Mouse (Mus musculus) midbrain, embryonic 11.5 days (tissue): ENCODE measurements around the gene Galnt5. TPM values are rescaled to one million over a fixed set of nuclear protein-coding genes. Genes with fewer than 3 reads are reported as not detected.

ENCODE experiments used
- ATAC-seq: fragments of 200-750 bp; cut with Nextera tagmentation; 2 replicates; pipeline ENCODE4 v1.8.0; 2017; ENCODE audit warnings: moderate TSS enrichment, moderate library complexity; ENCODE audit not compliant: low FRiP score
- DNase-seq: peaks from one replicate; pipeline ENCODE4 v3.0.0; 2015; ENCODE audit warnings: low spot score; ENCODE audit errors: missing footprints
- H3K27ac ChIP-seq: fragments of 300-500 bp; sonication (generic); 2 replicates; pipeline ENCODE4 v1.5.1; 2014; ENCODE audit warnings: low read depth, low read length
- H3K27me3 ChIP-seq: fragments of 300-500 bp; sonication (generic); 2 replicates; pipeline ENCODE4 v1.6.1; 2014; ENCODE audit warnings: mild to moderate bottlenecking, low read length, moderate library complexity, mixed read lengths; ENCODE audit not compliant: control insufficient read depth, insufficient read depth
- H3K36me3 ChIP-seq: fragments of 300-500 bp; sonication (generic); 2 replicates; pipeline ENCODE4 v1.6.1; 2014; ENCODE audit warnings: mild to moderate bottlenecking, low read length, moderate library complexity, mixed read lengths; ENCODE audit not compliant: control insufficient read depth, insufficient read depth
- H3K4me1 ChIP-seq: fragments of 300-500 bp; sonication (generic); 2 replicates; pipeline ENCODE4 v1.6.1; 2014; ENCODE audit warnings: low read length; ENCODE audit not compliant: control insufficient read depth, insufficient read depth
- H3K4me2 ChIP-seq: fragments of 300-500 bp; sonication (generic); 2 replicates; pipeline ENCODE4 v1.6.1; 2014; ENCODE audit warnings: mild to moderate bottlenecking, moderate library complexity
- H3K4me3 ChIP-seq: fragments of 300-500 bp; sonication (generic); 2 replicates; pipeline ENCODE4 v1.5.1; 2014; ENCODE audit warnings: low read depth, low read length
- H3K9ac ChIP-seq: fragments of 300-500 bp; sonication (generic); 2 replicates; pipeline ENCODE4 v1.6.1; 2014; ENCODE audit warnings: low read length
- H3K9me3 ChIP-seq: fragments of 300-500 bp; sonication (generic); 2 replicates; pipeline ENCODE4 v1.6.1; 2016; ENCODE audit warnings: low read length; ENCODE audit not compliant: control insufficient read depth
- WGBS: fragments of 180-500 bp; shearing (Covaris S2); extraction: QIAGEN DNeasy Blood & Tissue Kit; methylation state at CpG from one replicate; pipeline ENCODE4 v1.1.7; 2014; 5-methylcytosine and 5-hydroxymethylcytosine counted together
- polyA plus RNA-seq: library from polyadenylated mRNA; unstranded; fragments of >200 nt; fragmentation: Nextera tagmentation; extraction: Ambion mirVana; gene quantifications from 2 replicates; pipeline ENCODE4 v1.2.1, GENCODE M21; 2014

The Galnt5 gene
- polyA plus RNA-seq, 1 experiment from 2014 or later = 0.40 TPM

DNA sequence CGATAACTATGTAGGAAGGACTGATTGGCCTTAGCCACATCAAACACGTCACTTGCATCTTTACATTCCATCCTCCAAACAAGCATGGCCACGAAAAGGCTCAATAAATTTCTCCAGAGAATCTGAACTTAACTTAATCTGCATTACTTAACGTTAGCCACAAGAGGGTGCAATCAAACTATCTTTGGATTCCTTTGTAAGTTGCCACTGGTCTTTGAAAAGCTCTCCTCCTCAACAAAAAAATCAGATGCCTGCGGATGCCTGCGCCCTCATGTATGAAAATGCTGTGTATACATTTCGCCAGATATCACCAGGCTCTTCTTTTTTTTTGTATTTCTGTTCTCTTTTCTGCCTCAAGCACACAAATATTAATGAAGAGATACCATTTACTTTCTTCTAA lies 31.7 kb downstream of the Galnt5 start:
- H3K9ac ChIP-seq = no peak overlapping the region
- H3K27me3 ChIP-seq = no peaks in the 10 kb centered on the region
- no peak overlapping the region for H3K27ac ChIP-seq
- no peaks in the 10 kb centered on the region for H3K9me3 ChIP-seq
- peak; percentile 72; the same call in 1 of the 2 replicates for ATAC-seq
- H3K36me3 ChIP-seq = no peaks in the 10 kb centered on the region
- H3K4me2 ChIP-seq = no peak overlapping the region
- no peaks in the 10 kb centered on the region for H3K4me1 ChIP-seq
- H3K4me3 ChIP-seq = no peak overlapping the region
- 32% methylated on average over 7 of the region's 7 CpGs for WGBS
- DNase-seq = peak; percentile 91

DNA sequence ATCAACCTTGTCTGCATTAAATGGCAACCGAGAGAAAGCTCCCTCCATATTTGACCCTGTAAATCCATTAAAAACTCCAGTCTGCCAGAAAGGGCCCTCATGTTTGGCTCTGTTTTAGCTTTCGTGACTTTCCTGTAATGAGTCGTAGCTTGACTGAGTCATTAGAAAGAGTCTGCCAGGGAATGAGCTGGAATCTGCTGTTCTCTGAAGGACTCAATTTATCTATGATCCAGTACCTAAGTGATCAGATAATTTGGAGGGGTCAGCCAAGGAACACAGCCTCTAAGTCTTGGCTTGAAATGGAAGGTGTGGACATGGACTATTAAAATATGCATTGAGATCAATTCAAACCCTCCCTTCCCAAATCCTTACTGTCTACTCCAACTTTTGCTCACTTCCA lies 33.7 kb downstream of the Galnt5 start:
- Histone ChIP-seq H3K27ac (no peak overlapping the region), H3K4me3 (no peak overlapping the region), H3K4me2 (no peak overlapping the region), H3K9ac (no peak overlapping the region), H3K27me3 (no peaks in the 10 kb centered on the region), H3K9me3 (no peaks in the 10 kb centered on the region), H3K4me1 (no peaks in the 10 kb centered on the region), H3K36me3 (no peaks in the 10 kb centered on the region)
- no peak for DNase-seq
- 92% methylated on average over 3 of the region's 3 CpGs for WGBS
- no peak for ATAC-seq

DNA sequence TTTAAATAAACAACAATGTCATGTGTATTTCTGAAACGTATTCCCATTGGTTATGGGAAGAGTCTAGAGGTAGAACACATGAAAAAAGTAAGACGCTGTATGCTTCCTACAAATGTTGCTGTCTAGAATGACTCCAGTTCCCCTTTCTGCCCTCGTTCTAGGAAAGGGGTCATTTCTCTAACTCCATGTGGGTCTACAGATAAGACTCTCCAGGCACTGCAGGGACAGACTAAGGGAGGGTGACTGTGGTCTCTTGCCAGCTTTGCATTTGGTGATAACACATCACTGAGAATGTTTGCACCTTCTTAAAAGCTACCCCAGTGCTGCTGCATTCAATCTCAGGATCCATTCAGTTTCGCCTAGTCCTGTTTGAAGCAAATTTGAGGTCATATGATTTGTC lies 38.0 kb downstream of the Galnt5 start:
- no peaks in the 10 kb centered on the region for H3K9me3 ChIP-seq
- H3K4me1 ChIP-seq = no peaks in the 10 kb centered on the region
- DNase-seq = no peak
- 89% methylated on average over 4 of the region's 4 CpGs for WGBS
- no peak for ATAC-seq
- H3K36me3 ChIP-seq = no peaks in the 10 kb centered on the region
- H3K4me2 ChIP-seq = no peak overlapping the region
- H3K27me3 ChIP-seq = no peaks in the 10 kb centered on the region
- H3K4me3 ChIP-seq = no peak overlapping the region
- H3K9ac ChIP-seq = no peak overlapping the region
- no peak overlapping the region for H3K27ac ChIP-seq

DNA sequence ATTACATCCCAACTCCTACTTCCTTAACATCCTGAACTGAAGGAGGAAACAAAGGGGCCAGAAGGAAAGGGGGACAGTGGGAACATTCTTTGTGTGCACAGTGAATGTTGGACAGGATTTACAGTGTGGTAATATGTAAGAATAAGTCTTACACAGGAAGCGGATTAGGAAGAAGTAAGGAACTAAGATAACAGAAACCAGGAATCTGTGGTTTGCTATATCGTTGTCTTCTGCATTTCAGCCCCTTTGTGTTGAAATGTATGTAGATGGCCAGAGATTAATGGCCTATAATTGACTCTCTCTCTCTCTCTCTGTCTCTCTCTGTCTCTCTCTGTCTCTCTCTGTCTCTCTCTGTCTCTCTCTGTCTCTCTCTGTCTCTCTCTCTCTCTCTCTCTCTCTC lies 39.2 kb downstream of the Galnt5 start:
- Histone ChIP-seq H3K36me3 (no peaks in the 10 kb centered on the region), H3K27me3 (no peaks in the 10 kb centered on the region), H3K27ac (no peak overlapping the region), H3K4me3 (no peak overlapping the region), H3K4me1 (no peaks in the 10 kb centered on the region), H3K4me2 (no peak overlapping the region), H3K9ac (no peak overlapping the region), H3K9me3 (no peaks in the 10 kb centered on the region)
- no peak for DNase-seq
- 95% methylated on average over 2 of the region's 2 CpGs for WGBS
- ATAC-seq = no peak

DNA sequence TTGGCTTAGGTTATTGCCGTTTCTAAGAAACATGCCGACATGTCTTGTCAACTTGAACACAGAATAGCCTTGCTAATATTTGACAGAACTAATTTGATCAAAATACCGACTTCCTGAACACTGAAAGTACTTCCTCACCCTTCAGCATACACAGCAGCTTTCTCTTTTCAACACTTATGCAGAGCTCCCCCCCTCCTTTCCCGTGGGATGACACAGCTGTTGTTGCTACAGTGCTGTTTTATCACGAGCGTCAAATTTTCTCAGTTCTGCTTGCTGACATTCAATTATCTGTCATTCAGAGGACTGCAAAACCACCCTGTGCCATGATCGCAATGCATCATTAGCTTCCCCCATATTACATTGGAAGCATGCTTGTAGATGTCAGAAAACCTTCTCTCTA lies 44.2 kb downstream of the Galnt5 start:
- H3K9me3 ChIP-seq = no peaks in the 10 kb centered on the region
- no peak overlapping the region for H3K9ac ChIP-seq
- no peak overlapping the region for H3K4me3 ChIP-seq
- H3K4me2 ChIP-seq = no peak overlapping the region
- DNase-seq (no peak), ATAC-seq (no peak)
- 84% methylated on average over 7 of the region's 7 CpGs for WGBS
- no peaks in the 10 kb centered on the region; the same call in 1 of the 2 replicates for H3K27me3 ChIP-seq
- H3K27ac ChIP-seq = no peak overlapping the region
- no peaks in the 10 kb centered on the region for H3K36me3 ChIP-seq
- no peaks in the 10 kb centered on the region for H3K4me1 ChIP-seq

DNA sequence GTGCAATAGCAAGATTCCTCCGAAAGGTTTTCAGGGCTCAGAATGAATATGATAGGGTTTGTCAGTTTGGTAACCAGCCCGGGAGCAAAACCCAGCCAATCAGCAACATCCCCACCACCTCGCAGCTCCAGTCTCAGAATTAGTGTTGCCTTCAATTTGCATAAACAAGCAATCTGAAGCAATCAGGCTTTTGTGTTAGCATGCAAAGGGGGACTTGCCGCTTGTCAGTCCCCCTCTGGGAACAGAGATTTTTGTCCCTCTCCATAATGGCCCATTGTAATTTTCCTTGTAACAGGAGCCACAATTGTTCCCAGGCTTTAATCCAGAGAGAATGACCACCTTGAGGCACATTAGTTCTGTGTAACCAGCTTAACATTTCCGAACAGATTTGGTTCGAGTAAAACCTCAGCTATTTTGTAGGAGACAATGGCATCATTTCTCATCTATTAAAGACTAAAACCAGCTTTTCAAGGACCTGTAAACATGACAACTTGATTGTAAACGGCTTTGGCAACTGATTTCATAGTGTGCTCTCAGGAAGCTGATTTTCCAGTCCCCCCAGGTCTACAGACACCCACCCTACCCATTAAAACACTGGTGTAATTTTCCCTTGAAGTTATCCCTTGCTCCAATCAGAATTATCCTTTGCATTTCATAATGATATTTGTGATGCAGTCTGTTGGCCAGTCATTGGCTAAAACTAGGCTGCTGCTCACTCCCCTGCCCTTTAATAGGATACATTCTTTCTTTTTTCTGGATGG lies 55.3 kb downstream of the Galnt5 start, which contains the start of gene Ermn:
Gene Ermn, minus strand, starts transcription at position 44 of the 761 bp plus-strand sequence.
- 7% methylated on average over 7 of the region's 7 CpGs for WGBS
- no peaks in the 10 kb centered on the region for H3K36me3 ChIP-seq
- no peak within 1 kb of the TSS for H3K4me2 ChIP-seq
- no peak within 1 kb of the TSS for H3K9ac ChIP-seq
- peak; percentile 85 for ATAC-seq
- peaks cover 9% of the 10 kb centered on the region; the same call in 1 of the 2 replicates for H3K4me1 ChIP-seq
- H3K9me3 ChIP-seq = no peaks in the 10 kb centered on the region
- H3K27me3 ChIP-seq = peaks cover 55% of the 10 kb centered on the region
- peak; percentile 86 for DNase-seq
- no peak within 1 kb of the TSS for H3K27ac ChIP-seq
- H3K4me3 ChIP-seq = no peak within 1 kb of the TSS

DNA sequence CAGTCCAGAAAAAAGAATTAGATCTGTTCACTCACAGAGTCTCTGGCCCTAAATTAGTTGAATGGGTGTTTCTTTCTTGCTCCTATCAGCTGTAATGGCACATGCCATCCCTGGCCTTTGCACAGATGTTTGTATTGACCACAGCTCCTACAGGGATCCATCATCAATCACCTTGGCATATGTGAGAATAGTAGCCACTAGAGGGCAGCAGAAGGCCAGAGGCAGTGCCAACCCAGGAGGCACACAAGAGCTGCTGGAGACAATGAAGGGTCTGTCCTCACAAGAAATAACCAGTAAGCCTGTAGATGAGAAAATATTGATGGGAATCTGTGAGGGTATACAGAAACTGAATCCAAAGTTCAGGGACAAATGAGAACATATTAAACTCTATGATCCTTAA lies 57.7 kb downstream of the Galnt5 start:
- DNase-seq (peak; percentile 88), ATAC-seq (peak; percentile 61; the same call in 1 of the 2 replicates)
- peaks cover 35% of the 10 kb centered on the region for H3K27me3 ChIP-seq
- no peak overlapping the region for H3K9ac ChIP-seq
- no peak overlapping the region for H3K4me2 ChIP-seq
- H3K4me3 ChIP-seq = no peak overlapping the region
- H3K27ac ChIP-seq = no peak overlapping the region
- H3K9me3 ChIP-seq = no peaks in the 10 kb centered on the region
- no peaks in the 10 kb centered on the region for H3K36me3 ChIP-seq
- peaks cover 9% of the 10 kb centered on the region; the same call in 1 of the 2 replicates for H3K4me1 ChIP-seq

DNA sequence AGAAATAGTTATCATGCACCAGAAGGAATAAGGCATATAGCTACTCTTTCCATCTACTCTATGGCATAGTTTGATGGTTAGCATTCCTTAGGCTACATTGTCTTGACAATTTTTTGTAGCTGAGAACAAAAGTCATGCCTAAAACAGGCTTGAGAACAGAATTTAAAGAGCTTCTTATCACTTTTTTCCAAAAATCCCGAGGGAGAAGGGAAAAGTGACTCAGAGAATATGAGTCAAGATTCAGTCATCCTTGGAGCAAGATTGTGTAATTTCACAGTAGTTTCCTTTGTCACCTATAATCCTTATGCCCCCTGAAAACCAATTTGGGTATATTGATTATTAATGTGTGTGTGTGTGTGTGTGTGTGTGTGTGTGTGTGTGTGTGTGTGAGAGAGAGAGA lies 82.2 kb downstream of the Galnt5 start:
- Histone ChIP-seq H3K36me3 (no peaks in the 10 kb centered on the region), H3K4me3 (no peak overlapping the region), H3K9ac (no peak overlapping the region), H3K27me3 (no peaks in the 10 kb centered on the region), H3K9me3 (no peaks in the 10 kb centered on the region), H3K4me2 (no peak overlapping the region), H3K4me1 (no peaks in the 10 kb centered on the region), H3K27ac (no peak overlapping the region)
- no peak for DNase-seq
- WGBS = 70% methylated on average over 1 of the region's 1 CpGs
- ATAC-seq = no peak

DNA sequence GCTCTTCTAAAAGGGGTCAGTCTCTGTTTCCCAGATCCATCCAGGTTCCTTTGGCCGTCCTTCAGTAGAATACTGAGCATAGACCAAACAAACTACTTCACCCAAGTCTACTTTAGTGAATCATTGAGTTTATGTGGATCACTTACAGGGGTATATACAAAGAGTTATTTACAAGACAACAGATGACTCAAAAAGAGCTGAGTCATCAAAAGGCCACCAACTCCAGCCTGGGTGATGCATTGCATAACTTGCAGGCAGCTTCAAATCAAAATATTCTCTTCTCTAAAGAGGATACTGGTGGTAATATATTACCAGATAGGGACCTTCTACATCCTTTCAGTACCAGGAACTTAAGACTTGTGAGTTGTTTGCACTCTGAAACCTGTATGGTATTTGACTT lies 88.7 kb downstream of the Galnt5 start:
- Histone ChIP-seq H3K4me1 (no peaks in the 10 kb centered on the region), H3K9ac (no peak overlapping the region), H3K4me3 (no peak overlapping the region), H3K27me3 (no peaks in the 10 kb centered on the region), H3K4me2 (no peak overlapping the region), H3K9me3 (no peaks in the 10 kb centered on the region), H3K36me3 (no peaks in the 10 kb centered on the region), H3K27ac (no peak overlapping the region)
- 86% methylated on average over 1 of the region's 1 CpGs for WGBS
- DNase-seq (no peak), ATAC-seq (no peak)
